Mouse (Mus musculus): ENCODE measurements around the gene Cnr1.

DNA sequence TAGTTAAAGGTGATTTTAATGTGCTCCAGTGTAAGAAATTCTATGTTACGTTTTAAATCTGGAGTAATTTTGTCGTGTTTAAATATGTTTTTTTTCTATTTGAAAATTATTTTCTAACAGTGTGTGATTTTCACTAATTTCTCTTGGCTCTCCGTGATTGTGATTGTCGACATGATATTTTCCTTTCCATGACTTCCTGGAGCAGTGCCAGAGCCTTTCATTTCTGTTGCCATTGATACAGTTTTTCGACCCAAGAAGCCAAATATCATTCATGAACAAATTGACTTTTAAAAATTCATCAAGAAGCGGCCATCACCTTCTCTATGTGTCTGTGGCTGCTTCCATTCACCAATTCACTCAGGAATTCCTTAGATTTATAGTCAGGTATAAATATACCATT lies 35.4 kb downstream of the Cnr1 start:
- TF ChIP-seq CTCF (IDR thresholded peaks at IDR 0.05; ENCODE audit: borderline replicate concordance, extremely low read depth, insufficient read depth, insufficient read length): no peak
- no peak for TF ChIP-seq POLR2A (IDR thresholded peaks at IDR 0.05; ENCODE audit: borderline replicate concordance, extremely low read depth, insufficient read depth, insufficient read length, poor library complexity, severe bottlenecking)

All from brain, embryonic 14.5 days (tissue).